Mouse (Mus musculus): ENCODE measurements at regions not wholly inside any gene's neighbourhood (a gene's known extent, or its start where the extent isn't known, plus 50 kb on each side); places are given as distances from the start of the nearest gene placed in this dataset.

- no peak for DNase-seq (ENCODE audit: low spot score in 2 of 2)
Observed at GRCm38 (mm10) chr11:114174871-114175270, 108.0 kb upstream of the Sdk2 start.

- no peak for DNase-seq (ENCODE audit: low spot score in 2 of 2)
Observed at GRCm38 (mm10) chr11:114168231-114168661, 101.4 kb upstream of the Sdk2 start.

GRCm38 (mm10) chr11:114165656-114166362 is 99.0 kb upstream of the Sdk2 start:
- no peak for DNase-seq (ENCODE audit: low spot score in 2 of 2)

- DNase-seq (ENCODE audit: low spot score in 2 of 2), result no peak
Observed at GRCm38 (mm10) chr11:114152716-114153115, 85.9 kb upstream of the Sdk2 start.

GRCm38 (mm10) chr11:114146334-114146733 is 79.5 kb upstream of the Sdk2 start:
- DNase-seq (ENCODE audit: low spot score in 2 of 2), result no peak

GRCm38 (mm10) chr11:114129270-114129669 is 62.4 kb upstream of the Sdk2 start:
- DNase-seq (ENCODE audit: low spot score in 2 of 2), result no peak

- DNase-seq (ENCODE audit: low spot score in 2 of 2), result no peak
Observed at GRCm38 (mm10) chr11:114128841-114129240, 62.0 kb upstream of the Sdk2 start.

GRCm38 (mm10) chr11:114127426-114127825 is 60.6 kb upstream of the Sdk2 start:
- no peak for DNase-seq (ENCODE audit: low spot score in 2 of 2)

- no peak for DNase-seq (ENCODE audit: low spot score in 2 of 2)
Observed at GRCm38 (mm10) chr11:114122175-114122574, 55.3 kb upstream of the Sdk2 start.

GRCm38 (mm10) chr11:114119135-114119534 is 52.3 kb upstream of the Sdk2 start:
- no peak for DNase-seq (ENCODE audit: low spot score in 2 of 2)

All from thymus, postnatal 10 days (tissue).